Mouse (Mus musculus): ENCODE data around the gene Prss38.
A peak's percentile ranks its signal among the peaks of the same experiment; 100 is the strongest.

DNA sequence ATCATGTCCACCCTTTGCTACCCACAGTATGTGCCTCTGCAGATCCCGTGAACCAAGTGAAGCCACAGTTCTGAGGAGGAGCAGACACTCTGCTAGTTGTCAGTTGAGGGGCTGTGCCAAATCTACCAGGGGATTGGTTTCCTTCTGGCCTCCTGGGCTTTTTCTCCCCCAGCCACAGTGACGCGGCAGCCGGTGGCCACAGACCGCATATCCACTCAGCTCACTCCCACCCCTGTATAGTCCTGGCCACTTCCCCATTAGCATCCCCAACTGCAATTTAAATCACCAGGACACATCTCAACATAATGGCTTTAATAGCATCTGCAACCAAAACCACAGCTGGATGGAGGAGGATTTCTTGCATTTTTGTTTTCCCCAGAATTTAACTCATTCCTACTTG, 43.3 kb upstream of the Prss38 start:
- TF ChIP-seq CTCF (IDR thresholded peaks at IDR 0.05; ENCODE audit: control insufficient read depth, insufficient read depth, low read length) = no peak
- 0 out of 2 replicates have a peak, but pooled peaks have one; percentile 8 for TF ChIP-seq POLR2A (IDR thresholded peaks at IDR 0.05; ENCODE audit: borderline replicate concordance, control insufficient read depth, low read depth, low read length)
